Comparison of ENCODE assay signal across 18 mouse cellular contexts in genomic region chr4:148312296-148313116, GRCm38 (mm10). TPM values are rescaled to one million over a fixed set of nuclear protein-coding genes. Genes with fewer than 3 reads are reported as not detected.
DNase-seq lines count a peak whose midpoint lies in the region; ATAC-seq lines count a peak whose summit lies in the region.
"Had no signal": no experiment of that assay in that cellular context is flagged by ENCODE, and none has a peak within 500 bp of the region (broad histone marks: within the 10 kb centered on the region; RNA-seq: fewer than 3 reads in every experiment).

No protein-coding gene starts in this region.

- no peaks in the 10 kb centered on the region for H3K27me3 ChIP-seq in forebrain, embryonic 11.5 days (ENCODE audit: control insufficient read depth, insufficient read depth, low read length)
- no peaks in the 10 kb centered on the region for H3K27me3 ChIP-seq in forebrain, embryonic 16.5 days (replicated peaks; ENCODE audit: control insufficient read depth, insufficient read depth, low read length)
- no peaks in the 10 kb centered on the region for H3K27me3 ChIP-seq in embryonic facial prominence, embryonic 14.5 days (replicated peaks; ENCODE audit: control insufficient read depth, insufficient read depth, low read length)
- no peaks in the 10 kb centered on the region for H3K27me3 ChIP-seq in midbrain, embryonic 11.5 days (ENCODE audit: control insufficient read depth, insufficient read depth, low read length)
- no peaks in the 10 kb centered on the region for H3K27me3 ChIP-seq in neural tube, embryonic 13.5 days

- H3K9me3 ChIP-seq in forebrain, embryonic 11.5 days (ENCODE audit: control insufficient read depth, low read length): no peaks in the 10 kb centered on the region
- no peaks in the 10 kb centered on the region for H3K9me3 ChIP-seq in forebrain, embryonic 16.5 days (ENCODE audit: control insufficient read depth, low read length)
- no peaks in the 10 kb centered on the region for H3K9me3 ChIP-seq in embryonic facial prominence, embryonic 14.5 days (ENCODE audit: control insufficient read depth, low read length)
- no peaks in the 10 kb centered on the region for H3K9me3 ChIP-seq in midbrain, embryonic 11.5 days (ENCODE audit: control insufficient read depth, low read length)
- H3K9me3 ChIP-seq in neural tube, embryonic 13.5 days: no peaks in the 10 kb centered on the region

- H3K36me3 ChIP-seq in forebrain, embryonic 11.5 days (ENCODE audit: control insufficient read depth, insufficient read depth, low read length): no peaks in the 10 kb centered on the region
- H3K36me3 ChIP-seq in forebrain, embryonic 16.5 days (ENCODE audit: control insufficient read depth, insufficient read depth): no peaks in the 10 kb centered on the region
- no peaks in the 10 kb centered on the region for H3K36me3 ChIP-seq in embryonic facial prominence, embryonic 14.5 days (ENCODE audit: control insufficient read depth, insufficient read depth, low read length)
- H3K36me3 ChIP-seq in midbrain, embryonic 11.5 days (ENCODE audit: control insufficient read depth, insufficient read depth, low read length): no peaks in the 10 kb centered on the region
- no peaks in the 10 kb centered on the region for H3K36me3 ChIP-seq in neural tube, embryonic 13.5 days

- H3K9ac ChIP-seq in forebrain, embryonic 11.5 days (ENCODE audit: low read length): no peak overlapping the region; the same call in 1 of the 2 replicates
- H3K9ac ChIP-seq in forebrain, embryonic 16.5 days (replicated peaks; ENCODE audit: low read depth, low read length): no peak overlapping the region
- H3K9ac ChIP-seq in embryonic facial prominence, embryonic 14.5 days (ENCODE audit: low read depth, low read length): no peak overlapping the region
- H3K9ac ChIP-seq in midbrain, embryonic 11.5 days (ENCODE audit: low read length): no peak overlapping the region
- peak overlapping the region; percentile 31; the same call in 1 of the 2 replicates for H3K9ac ChIP-seq in neural tube, embryonic 13.5 days

- H3K4me1 ChIP-seq in forebrain, embryonic 11.5 days (replicated peaks; ENCODE audit: control insufficient read depth, insufficient read depth, low read length): no peaks in the 10 kb centered on the region
- H3K4me1 ChIP-seq in forebrain, embryonic 16.5 days (replicated peaks; ENCODE audit: control insufficient read depth, insufficient read depth, low read length): peaks cover 27% of the 10 kb centered on the region
- no peaks in the 10 kb centered on the region for H3K4me1 ChIP-seq in embryonic facial prominence, embryonic 14.5 days (ENCODE audit: control insufficient read depth, insufficient read depth, low read length)
- peaks cover 4% of the 10 kb centered on the region for H3K4me1 ChIP-seq in midbrain, embryonic 11.5 days (ENCODE audit: control insufficient read depth, insufficient read depth, low read length)
- peaks cover 78% of the 10 kb centered on the region for H3K4me1 ChIP-seq in neural tube, embryonic 13.5 days (replicated peaks)

- no peak for DNase-seq in forebrain, embryonic 11.5 days (ENCODE audit: low spot score)
- DNase-seq in embryonic facial prominence, embryonic 14.5 days (ENCODE audit: low spot score): no peak
- DNase-seq in midbrain, embryonic 11.5 days (ENCODE audit: low spot score, missing footprints): no peak
- DNase-seq in lung, postnatal 36 days: no peak
- no peak for DNase-seq in heart, postnatal 4 days
- no peak for DNase-seq in spleen, postnatal 14 days (ENCODE audit: low spot score in 2 of 2)
- DNase-seq: cerebellum, postnatal 10 days; gastrocnemius, postnatal 10 days; heart, adult 18-20 months; kidney, adult 2 months; kidney, postnatal 4 days; liver; lung, adult 18-20 months; lung, postnatal 4 days had no signal

- no peak overlapping the region for H3K4me2 ChIP-seq in forebrain, embryonic 11.5 days (ENCODE audit: low read depth, low read length, severe bottlenecking)
- H3K4me2 ChIP-seq in forebrain, embryonic 16.5 days (ENCODE audit: low read length): no peak overlapping the region
- no peak overlapping the region for H3K4me2 ChIP-seq in embryonic facial prominence, embryonic 14.5 days (ENCODE audit: low read depth, low read length)
- H3K4me2 ChIP-seq in midbrain, embryonic 11.5 days: no peak overlapping the region
- H3K4me2 ChIP-seq in neural tube, embryonic 13.5 days: no peak overlapping the region

- no peak overlapping the region for H3K27ac ChIP-seq in forebrain, embryonic 11.5 days (ENCODE audit: low read depth, low read length)
- H3K27ac ChIP-seq in forebrain, embryonic 16.5 days (ENCODE audit: low read length): no peak overlapping the region
- no peak overlapping the region for H3K27ac ChIP-seq in embryonic facial prominence, embryonic 14.5 days (replicated peaks; ENCODE audit: low read depth, low read length)
- no peak overlapping the region for H3K27ac ChIP-seq in midbrain, embryonic 11.5 days (ENCODE audit: low read depth, low read length)
- H3K27ac ChIP-seq in neural tube, embryonic 13.5 days (replicated peaks): peak overlapping the region; percentile 59

- no peak overlapping the region for H3K4me3 ChIP-seq in forebrain, embryonic 11.5 days (ENCODE audit: low read depth, low read length)
- H3K4me3 ChIP-seq in forebrain, embryonic 16.5 days (replicated peaks; ENCODE audit: low read length): no peak overlapping the region
- H3K4me3 ChIP-seq in embryonic facial prominence, embryonic 14.5 days (ENCODE audit: low read depth, low read length): no peak overlapping the region
- no peak overlapping the region for H3K4me3 ChIP-seq in midbrain, embryonic 11.5 days (ENCODE audit: low read depth, low read length)
- no peak overlapping the region for H3K4me3 ChIP-seq in neural tube, embryonic 13.5 days

- whole genome bisulfite sequencing in forebrain, embryonic 11.5 days: 71% methylated on average over 16 of the region's 16 CpGs
- 69% methylated on average over 16 of the region's 16 CpGs for WGBS in forebrain, embryonic 16.5 days
- WGBS in embryonic facial prominence, embryonic 14.5 days: 66% methylated on average over 16 of the region's 16 CpGs
- 77% methylated on average over 16 of the region's 16 CpGs for WGBS in midbrain, embryonic 11.5 days
- 30% methylated on average over 16 of the region's 16 CpGs for WGBS in neural tube, embryonic 13.5 days

- ATAC-seq in forebrain, embryonic 11.5 days (replicated peaks; ENCODE audit: low FRiP score): peak; percentile 39; the same call in 1 of the 2 replicates
- no peak for ATAC-seq in forebrain, embryonic 16.5 days
- peak; percentile 57; the same call in 1 of the 2 replicates for ATAC-seq in embryonic facial prominence, embryonic 14.5 days (ENCODE audit: low read depth)
- peak; percentile 75 for ATAC-seq in midbrain, embryonic 11.5 days (ENCODE audit: low FRiP score)
- peak; percentile 54; the same call in 1 of the 2 replicates for ATAC-seq in neural tube, embryonic 13.5 days (ENCODE audit: low read depth)

RNA-seq across cellular contexts. Expression of gene Disp3, which starts 24.7 kb away (rescaled TPM):
- 2.3 and 3.0 TPM in 2 replicates for polyA plus RNA-seq in forebrain, embryonic 11.5 days (2014; fragmentation: Nextera tagmentation; extraction: Ambion mirVana)
- polyA plus RNA-seq in forebrain, embryonic 16.5 days (2015; fragmentation: Nextera tagmentation; extraction: Ambion mirVana): 11.8 and 12.2 TPM in 2 replicates
- polyA plus RNA-seq in embryonic facial prominence, embryonic 14.5 days (2014; fragmentation: Nextera tagmentation; extraction: Ambion mirVana): 0.15 and 0.56 TPM in 2 replicates
- polyA plus RNA-seq in midbrain, embryonic 11.5 days (2014; fragmentation: Nextera tagmentation; extraction: Ambion mirVana): 2.5 and 2.9 TPM in 2 replicates
- 16.1 and 19.1 TPM in 2 replicates for polyA plus RNA-seq in neural tube, embryonic 13.5 days (2015; fragmentation: Nextera tagmentation; extraction: Ambion mirVana)
- under 1 TPM; 0.14 to 0.19 TPM for total RNA-seq in heart, postnatal 4 days (2021)
- total RNA-seq: CH12.LX; heart, adult 18-20 months; hematopoietic stem cell, adult 5-6 weeks had no signal
